Mouse (Mus musculus) adrenal gland (tissue): ENCODE measurements at regions not wholly inside any gene's neighbourhood (a gene's known extent, or its start where the extent isn't known, plus 50 kb on each side); places are given as distances from the start of the nearest gene placed in this dataset.

Experiments
- intact Hi-C: fragments of 180-260 bp; cut with DNase I; formaldehyde crosslinking; loops from one replicate; pipeline ENCODE4 v1.15.1; 2025

DNA sequence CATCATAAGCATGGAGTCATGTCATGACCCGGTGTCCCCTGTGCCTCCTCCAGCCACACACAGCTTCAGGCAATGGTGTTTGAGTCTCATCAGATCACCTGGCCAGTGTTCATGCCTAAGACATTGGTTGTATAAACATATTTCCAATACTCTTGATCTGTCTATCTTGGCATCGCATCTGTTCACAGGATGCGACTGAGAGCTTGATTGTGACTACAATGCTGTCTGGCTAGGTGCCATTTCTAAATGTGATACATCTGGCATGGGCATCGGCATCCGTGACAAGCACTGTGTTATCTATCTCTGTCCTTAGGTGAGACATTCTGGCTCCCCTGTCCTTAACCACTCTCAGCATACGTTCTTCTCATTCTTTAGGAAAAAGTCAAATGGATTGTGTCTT lies 102.3 kb upstream of the Fut8 start:
- intact Hi-C loops, result no loop called here

DNA sequence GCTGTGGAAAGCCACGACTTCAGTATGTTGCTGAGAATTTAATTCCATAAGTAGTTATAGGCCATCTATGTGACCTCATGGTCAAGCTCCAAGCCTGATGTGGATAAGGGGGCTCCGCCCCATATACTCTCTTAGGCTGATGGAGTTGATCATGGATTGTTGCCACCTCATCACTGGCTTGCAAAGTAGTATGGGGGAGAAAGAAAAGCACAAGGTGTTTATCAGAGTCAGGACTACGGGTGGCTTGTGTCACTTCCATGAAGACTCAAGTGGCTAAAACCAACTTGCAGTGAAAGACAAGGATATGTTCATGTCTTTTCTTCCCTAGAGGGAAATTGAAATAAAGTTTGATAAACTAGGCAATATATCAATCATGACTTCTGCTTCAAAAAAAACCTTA lies 102.9 kb upstream of the Fut8 start:
- intact Hi-C loops, result no loop called here

DNA sequence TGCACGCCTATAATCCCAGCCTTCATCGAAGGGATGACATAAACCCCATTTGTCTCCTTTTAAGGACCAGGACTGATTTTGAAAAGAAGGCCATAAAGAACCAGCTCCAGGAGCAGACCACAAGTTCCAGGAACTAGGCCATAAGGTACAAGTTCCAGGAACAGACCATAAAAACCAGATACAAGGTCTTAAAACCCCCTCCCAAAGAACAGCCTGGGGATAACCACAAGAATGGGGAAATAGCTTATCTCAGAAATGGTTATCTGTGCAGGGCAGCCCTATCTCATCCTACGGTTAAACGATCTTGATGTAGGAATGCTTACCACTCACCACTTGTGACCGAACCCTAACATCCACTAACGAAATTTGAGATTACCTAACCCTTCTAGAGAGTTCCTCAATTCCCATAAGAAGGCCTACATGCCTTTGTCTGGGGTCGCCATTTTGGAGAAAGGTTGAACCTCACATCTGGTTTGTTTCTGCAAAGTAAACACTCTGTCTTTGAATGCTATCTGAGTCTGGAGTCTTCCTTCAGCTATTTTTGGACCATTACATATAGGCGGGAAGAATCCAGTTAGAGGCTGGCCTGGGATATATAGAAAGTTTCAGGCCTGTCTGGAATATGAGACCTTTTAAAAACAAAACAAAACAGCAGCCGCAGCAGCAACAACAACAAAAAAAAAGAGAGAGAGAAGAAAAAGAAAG lies 103.5 kb upstream of the Fut8 start:
- intact Hi-C loops, result no loop called here

DNA sequence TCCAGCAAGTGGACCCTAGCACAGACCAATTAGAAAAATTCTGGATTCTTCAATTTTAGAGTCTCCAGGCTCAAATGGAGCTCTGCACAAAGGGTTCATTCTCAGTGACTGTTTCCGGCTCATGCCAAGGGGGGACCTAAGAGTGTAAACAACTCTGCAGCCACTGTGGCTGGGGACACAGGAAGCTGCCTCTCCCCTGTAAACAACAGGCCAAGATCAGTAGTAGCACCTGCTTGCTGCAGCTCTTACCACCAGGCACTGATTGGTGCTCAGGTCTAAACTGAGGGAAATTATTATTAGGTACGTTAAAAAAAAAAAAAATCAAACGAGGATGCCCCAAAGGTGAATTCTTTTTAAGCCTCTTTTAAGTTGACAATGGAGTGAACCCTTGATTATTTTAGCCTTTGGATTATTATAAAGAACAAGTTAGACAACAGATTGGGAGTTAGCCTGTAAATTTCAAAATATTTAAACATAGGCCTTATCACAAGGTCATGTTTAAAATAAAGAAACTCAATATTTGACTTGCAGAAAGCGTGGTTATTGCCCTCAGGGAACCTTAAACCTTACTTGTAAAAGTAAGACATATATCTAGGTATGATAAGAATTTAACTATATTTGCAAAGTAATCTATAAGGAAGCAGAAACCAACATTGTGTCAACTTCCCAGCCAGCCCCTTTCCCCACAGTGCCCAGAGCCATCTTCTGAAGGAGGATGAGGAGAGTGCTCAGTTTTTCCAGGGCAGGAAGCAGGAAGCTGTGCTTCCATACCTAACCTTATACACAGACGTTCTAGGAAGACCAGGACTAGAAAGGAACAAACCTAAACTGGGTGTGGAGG lies 104.2 kb upstream of the Fut8 start:
- intact Hi-C loops, result no loop called here

DNA sequence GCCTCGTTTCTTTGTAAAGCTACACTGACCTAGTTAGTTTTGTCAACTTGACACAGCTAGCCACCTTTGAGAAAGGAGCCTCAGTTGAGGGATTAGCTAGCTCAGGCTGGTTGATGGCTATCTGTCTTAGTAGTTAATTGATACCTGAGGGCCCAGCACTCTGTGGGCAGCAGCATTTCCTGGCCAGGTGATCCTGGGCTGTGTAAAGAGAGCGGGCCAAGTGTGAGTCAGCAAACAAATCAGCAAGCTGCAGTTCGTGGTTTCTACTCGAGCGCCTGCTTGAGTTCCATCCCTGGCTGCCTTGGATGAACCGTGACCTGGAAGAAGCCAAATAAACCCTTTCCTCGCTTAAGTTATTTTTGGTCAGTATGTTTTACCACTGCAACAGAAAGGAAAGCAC lies 106.6 kb upstream of the Fut8 start:
- intact Hi-C loops, result no loop called here

DNA sequence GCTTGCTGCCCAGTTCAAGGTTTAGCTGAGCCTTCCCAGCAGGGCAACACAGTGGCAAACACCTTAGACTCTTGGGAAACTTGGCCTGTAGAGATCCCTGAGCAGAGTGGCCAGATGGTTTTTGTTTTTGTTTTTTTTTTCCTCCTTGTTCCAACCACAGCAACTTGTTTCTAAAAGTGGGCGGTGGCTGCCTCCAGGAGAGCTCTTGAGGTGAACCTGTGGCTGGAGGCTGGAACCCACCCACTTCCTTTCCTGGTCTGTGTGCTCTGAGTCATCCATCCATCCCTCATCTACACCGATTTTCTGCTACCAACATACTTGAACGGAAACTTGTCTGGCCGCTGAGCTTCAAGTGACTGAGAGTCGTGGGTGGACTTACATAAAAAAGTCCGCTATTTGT lies 107.4 kb upstream of the Fut8 start:
- intact Hi-C loops, result no loop called here

DNA sequence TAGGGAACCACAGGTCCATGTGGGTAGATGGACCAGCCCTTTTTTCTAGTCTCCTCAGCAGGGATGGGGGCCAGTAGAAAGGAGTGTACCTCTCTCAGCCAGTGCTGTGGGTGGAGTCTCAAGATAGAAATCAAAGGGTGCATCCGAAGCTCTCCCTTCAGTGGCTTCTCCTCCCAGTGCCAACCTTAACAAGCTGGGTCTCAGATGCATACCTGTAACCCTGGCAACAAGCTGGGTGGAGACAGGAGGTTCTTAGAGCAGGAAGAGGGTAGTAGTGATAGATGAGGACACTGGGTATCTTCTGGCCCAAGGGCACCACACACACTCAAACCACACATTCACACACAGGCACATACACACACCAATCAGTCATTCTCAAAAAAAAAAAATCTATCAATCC lies 113.7 kb upstream of the Fut8 start:
- intact Hi-C loops, result no loop called here

DNA sequence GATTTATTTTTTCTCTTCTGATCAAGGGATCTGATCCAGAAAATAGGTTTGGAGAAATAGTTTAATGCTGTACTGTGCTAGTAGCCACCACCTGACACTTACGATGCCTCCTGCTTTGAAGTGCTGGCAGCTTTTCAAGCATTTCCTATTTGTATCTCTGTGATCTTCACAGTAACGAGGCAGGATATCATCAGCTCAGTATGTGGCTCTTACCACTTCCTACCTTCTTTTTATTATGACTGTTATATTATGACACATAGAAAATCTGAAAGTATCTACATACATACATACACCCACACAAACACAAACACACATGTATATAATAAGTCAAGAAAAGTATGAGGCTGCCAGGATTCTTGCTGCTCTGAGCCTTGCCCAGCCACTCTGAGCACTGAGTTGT lies 124.4 kb upstream of the Fut8 start:
- intact Hi-C loops, result no loop called here

DNA sequence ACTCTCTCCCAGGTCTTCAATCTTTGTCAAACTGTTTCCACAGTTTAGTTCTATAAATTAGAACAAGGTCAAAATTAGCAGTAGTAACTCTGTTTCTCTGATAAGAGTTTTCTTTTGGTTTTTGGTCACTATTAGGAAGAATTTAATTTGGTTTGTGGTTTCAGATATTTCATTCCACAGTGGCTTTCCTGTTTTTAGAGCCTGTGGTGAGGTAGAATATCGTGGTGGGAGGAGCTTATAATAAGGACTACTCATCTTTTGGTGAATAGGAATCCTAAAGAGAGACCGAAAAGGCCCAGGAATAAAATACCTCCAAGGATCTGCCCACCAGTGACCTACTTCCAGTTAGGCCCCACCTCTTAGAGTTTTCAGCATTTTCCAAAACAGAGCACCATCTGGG lies 125.8 kb upstream of the Fut8 start:
- intact Hi-C loops, result no loop called here

DNA sequence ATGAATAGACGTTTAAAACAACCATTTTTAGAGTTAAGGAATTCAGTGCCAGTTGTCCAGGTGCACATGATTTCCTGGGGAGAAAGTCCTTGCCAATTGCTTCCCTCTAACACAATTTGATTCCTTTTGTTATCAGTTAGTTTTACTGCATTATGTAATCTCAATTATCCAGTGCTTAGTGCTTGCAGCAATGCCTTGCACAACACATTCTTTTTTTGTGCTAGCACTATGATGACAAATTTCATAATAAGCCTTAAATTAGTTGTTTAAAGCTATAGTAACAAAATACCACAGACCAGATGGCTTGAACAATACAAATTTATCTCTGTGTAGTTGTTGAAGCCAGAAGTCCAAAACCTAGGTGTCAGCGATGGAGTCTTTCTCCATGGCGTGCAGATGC lies 130.7 kb upstream of the Fut8 start:
- intact Hi-C loops, result no loop called here

DNA sequence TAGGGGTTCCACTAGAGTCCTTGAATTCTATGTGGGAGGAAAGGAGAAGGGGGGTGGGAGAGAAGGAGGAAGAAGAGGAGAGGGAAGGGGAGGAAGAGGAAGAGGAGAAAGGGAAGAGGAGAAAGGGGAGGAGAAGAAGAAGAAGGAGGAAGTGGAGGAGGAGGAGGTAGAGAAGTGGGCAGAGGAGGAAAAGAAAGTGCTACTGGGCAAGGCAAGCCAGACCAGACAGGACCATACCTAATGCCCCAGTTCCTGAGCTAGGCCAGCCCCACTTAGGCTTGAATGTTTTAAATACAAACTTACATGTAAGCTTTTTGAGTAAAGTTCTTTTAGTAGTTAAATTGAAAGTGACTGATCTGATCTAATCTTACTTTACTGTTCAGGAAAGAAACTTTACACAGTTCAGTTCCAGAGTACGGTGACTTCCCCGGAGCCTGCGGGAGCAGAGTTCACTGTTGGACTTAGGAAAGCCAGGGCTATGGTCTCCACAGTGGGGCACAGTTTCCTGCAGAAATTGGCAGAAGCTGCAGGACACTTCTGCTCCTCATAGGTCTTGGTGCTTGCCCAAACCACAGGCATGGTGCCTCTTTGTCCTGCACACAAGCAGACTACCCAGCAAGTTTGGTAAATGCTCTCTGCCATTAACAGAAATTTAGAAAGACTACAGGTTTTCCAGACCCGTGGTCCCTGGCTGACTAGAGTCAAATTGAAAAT lies 131.9 kb upstream of the Fut8 start:
- intact Hi-C loops, result no loop called here

DNA sequence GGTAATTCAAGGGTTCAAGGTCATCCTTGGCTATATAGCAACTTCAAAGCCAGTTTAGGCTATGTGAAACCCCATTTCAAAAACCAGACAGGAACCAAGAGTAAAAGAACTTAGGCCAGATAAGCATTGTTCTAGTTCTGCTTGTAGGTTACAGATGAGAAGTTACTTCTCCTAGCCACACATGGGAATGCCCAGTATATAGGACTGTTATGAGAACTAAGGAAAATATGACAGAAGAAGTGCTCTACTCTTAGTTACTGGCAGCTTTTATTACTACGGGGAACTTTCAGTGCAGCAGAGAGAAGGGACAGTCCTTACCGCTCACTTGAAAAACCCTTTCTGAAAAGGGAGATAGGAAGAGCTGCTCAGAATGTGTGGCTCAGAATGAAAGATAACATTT lies 137.4 kb upstream of the Fut8 start:
- intact Hi-C loops, result no loop called here

DNA sequence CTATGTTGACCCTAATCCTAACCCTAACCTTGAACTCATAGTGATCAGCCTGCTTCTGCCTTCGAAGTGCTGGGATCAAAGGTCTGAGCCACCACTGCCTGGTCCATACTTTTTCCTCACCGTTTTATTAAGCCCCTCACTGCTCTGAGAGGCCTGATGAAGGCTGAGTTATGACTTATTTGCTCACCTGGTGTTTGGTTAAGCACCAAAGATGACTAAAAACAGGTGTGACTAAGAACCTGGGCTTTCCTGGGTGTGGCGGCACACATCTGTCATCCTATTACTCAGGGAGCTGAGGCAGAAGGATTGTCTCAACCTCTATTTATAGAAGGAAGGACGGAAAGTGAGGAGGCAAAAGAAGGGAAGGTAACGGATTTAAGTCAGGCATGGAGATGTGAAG lies 137.5 kb upstream of the Max start:
- intact Hi-C loops, result no loop called here

DNA sequence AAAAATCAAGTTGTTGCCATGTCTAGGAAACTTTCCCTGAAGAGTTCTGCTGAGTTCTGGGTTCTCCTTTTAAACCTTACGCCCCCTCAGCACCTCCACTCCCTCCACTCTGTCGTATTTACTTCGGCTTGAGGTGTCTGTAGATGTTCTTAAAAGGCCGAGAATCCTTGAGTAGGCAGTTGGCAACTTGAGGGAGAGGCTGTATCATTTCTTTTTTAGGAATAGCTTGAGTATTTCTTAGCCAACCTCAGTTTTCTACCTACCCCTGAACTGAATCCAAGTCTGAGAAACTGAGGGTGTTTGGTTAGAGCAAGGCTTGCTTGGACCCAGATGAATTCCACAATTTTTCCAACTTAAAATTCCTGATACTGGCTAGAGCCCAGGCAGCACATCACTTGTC lies 136.8 kb upstream of the Max start:
- intact Hi-C loops, result no loop called here

DNA sequence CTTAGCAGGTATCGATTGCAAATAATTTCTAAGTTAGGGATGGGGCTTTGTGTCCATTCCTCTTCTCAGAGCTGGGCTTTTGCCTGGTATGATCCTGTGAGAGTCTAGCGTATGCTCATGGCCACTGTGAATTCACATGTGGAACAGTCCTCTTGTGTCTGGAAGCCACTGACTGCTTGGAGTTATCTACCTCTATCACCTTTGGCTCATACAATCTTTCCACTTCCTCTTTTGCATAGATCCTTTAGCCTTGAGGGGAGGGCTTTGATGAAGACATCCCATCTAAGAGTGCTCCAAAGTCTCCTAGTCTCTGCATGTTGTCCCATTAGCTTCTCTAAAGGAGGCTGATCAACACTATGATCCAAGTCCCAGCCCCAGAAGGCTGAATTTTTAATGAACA lies 135.8 kb upstream of the Max start:
- intact Hi-C loops, result no loop called here

DNA sequence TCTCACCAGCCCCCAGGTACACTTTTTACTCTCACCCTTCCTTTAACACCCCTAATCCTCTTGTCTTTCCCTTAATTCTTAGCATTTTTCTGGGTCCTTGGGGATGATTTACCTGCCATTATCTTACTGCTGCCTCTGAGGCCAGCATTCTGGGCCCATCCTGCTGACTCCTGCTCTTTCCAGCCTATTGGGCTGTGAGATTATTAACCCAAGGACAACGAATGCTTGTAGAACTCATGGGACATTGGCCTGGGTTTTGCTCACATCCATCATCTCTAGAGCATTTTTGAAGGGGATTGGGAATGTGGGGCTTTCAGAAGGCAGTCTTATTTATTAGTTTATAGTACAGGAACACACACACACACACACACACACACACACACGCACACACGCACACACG lies 134.5 kb upstream of the Max start:
- intact Hi-C loops, result no loop called here

DNA sequence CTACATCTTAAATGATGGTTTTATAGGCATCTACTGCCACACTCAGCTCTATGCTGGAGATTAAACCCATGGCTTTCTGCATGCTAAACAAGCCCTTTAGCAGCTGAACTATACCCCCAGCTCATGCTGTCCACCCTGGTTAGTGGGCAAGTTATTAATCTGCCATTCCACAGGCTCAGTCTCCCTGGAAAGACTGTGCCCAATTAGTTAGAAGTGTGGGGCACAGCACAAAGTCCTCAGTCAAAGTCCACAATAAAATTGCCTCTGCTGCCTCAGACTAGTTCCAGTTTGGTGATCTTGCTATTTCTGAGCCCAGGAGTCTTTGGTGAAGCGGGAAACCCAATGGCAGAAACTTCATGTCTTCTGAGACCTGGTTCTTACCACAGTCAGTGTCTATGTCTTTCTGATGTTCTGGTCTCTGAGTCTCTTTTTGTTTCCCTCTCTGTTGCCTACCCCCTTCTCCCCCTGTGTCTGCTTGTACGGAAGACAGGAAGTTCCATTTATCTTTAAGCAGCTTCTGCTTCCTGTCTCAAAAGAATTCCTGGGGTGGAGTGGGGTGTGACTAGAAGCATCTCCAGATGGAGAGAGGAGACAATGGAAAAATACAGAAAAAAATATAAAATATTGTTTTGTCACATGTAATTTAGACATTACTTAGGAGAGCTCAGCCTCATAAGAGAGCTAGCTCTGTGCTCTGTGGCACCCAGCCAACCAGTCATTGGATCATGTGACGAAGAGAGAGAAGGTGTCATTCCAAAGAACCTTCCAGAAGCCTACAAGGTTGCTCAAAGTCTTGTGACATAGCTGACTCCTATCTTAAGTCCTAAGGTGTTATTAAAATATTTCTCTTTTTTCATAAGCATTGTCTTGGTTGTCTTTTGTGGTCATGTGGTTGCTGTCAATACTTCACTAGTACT lies 133.3 kb upstream of the Max start:
- intact Hi-C loops, result no loop called here

DNA sequence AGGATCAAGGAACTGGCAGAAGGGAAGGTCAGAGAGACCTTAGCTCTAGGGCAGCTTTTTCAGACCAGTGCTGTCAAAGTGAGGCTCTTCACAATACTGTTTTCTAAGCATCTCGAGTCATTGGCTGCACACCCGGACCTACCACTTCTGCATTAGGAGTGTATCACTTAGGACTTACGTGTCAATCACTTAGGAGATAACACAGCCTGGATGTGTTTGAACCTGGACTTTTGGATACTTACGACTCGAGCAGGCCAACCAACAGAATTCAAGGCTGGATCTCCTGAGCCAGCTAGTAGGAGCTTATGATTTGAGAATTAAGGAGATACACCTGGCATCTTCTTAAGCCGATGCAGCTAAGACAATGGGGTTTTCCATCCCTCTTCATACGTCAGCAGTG lies 132.2 kb upstream of the Max start:
- intact Hi-C loops, result no loop called here

DNA sequence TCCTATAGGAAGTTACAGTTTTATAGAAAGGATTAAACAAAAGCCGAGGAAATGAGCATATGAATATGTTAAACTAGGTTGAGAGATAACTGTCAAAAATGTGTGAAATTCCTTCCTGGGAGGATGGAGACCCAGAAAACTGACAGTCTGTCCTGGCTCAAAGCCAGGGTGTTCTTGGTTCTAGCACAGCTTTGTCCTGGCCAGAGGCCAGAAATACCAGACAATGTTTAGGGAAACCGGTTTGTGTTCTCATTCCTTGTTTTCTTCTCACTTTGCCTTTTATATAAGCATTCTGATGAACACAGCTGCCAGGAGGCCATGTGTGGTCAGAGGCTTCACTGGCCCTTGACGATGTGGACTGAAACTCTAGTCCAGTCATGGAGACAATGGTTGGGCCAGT lies 130.7 kb upstream of the Max start:
- intact Hi-C loops, result no loop called here

DNA sequence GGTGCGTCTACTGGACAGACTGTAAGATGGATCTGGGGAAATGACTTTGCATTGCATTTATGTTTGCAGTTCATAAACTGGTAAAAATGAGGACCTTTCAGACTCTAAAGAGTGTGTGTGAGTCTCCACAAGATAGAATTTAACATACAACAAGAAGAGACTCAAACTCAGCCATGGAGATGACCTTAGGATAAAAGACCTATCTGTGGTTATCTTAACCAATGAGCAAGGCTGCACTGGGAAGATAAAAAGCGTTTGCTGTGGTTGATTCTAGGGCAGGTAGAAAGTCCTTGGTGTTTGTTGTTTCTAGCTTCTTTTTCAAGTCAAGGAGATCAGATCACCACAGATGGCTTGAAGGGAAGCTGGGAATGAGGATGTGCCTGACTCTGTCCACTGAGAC lies 130.1 kb upstream of the Max start:
- intact Hi-C loops, result no loop called here

DNA sequence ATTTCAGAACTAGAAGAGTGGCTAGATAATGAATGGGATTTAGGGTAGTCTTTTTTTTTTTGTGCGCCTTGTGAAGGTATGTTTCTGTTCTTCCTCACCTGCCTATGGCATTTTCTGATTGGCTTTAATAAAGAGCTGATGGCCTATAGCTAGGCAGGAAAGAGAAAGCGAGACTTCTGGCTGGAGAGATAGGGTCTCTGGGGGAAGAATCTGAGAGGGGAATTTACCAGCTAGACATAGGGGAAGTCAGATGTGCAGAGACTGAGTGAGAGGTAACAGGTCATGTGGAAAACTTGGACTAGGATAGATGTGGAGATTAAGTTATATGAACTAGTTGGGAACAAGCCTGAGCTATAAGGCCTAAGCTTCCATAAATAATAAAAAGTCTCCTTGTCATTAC lies 129.7 kb upstream of the Max start:
- intact Hi-C loops, result no loop called here
